Mouse (Mus musculus) lung, embryonic 16.5 days (tissue): Measurements from ENCODE around the gene Plxdc1. TPM values are rescaled to one million over a fixed set of nuclear protein-coding genes. Genes with fewer than 3 reads are reported as not detected.
A peak's percentile ranks its signal among the peaks of the same experiment; 100 is the strongest.

Experiments used
- ATAC-seq: fragments of 200-750 bp; cut with Nextera tagmentation; 2 replicates; pipeline ENCODE4 v1.8.0; 2017; ENCODE audit warnings: low read depth, mild to moderate bottlenecking, moderate library complexity
- H3K27ac ChIP-seq: fragments of 300-500 bp; sonication (generic); 2 replicates; pipeline ENCODE4 v1.5.1; 2014; ENCODE audit warnings: mild to moderate bottlenecking, control low read depth, low read length
- H3K27me3 ChIP-seq: fragments of 300-500 bp; sonication (generic); 2 replicates; pipeline ENCODE4 v1.6.1; 2014; ENCODE audit warnings: low read depth, low read length, mixed read lengths; ENCODE audit not compliant: control insufficient read depth, insufficient read depth
- H3K36me3 ChIP-seq: fragments of 300-500 bp; sonication (generic); 2 replicates; pipeline ENCODE4 v1.6.1; 2014; ENCODE audit warnings: low read length; ENCODE audit not compliant: control insufficient read depth, insufficient read depth
- H3K4me1 ChIP-seq: fragments of 300-500 bp; sonication (generic); replicated peaks from 2 replicates; pipeline ENCODE4 v1.6.1; 2014; ENCODE audit warnings: low read length, mixed read lengths; ENCODE audit not compliant: control insufficient read depth, insufficient read depth
- H3K4me2 ChIP-seq: fragments of 300-500 bp; sonication (generic); 2 replicates; pipeline ENCODE4 v1.6.1; 2014; ENCODE audit warnings: low read depth, low read length, control low read depth
- H3K4me3 ChIP-seq: fragments of 300-500 bp; sonication (generic); 2 replicates; pipeline ENCODE4 v1.5.1; 2014; ENCODE audit warnings: mild to moderate bottlenecking, low read length, control low read depth
- H3K9ac ChIP-seq: fragments of 300-500 bp; sonication (generic); 2 replicates; pipeline ENCODE4 v1.6.1; 2014; ENCODE audit warnings: low read length, control low read depth
- H3K9me3 ChIP-seq: fragments of 300-500 bp; sonication (generic); 2 replicates; pipeline ENCODE4 v1.6.1; 2016; ENCODE audit warnings: low read length; ENCODE audit not compliant: control insufficient read depth
- WGBS: fragments of 180-500 bp; shearing (Covaris S2); extraction: QIAGEN DNeasy Blood & Tissue Kit; methylation state at CpG from one replicate; pipeline ENCODE4 v1.1.7; 2014; 5-methylcytosine and 5-hydroxymethylcytosine counted together
- polyA plus RNA-seq: library from polyadenylated mRNA; unstranded; fragments of >200 nt; fragmentation: Nextera tagmentation; extraction: Ambion mirVana; gene quantifications from 2 replicates; pipeline ENCODE4 v1.2.1, GENCODE M21; 2015

The Plxdc1 gene
- polyA plus RNA-seq, 1 experiment from 2014 or later, result 1.6 TPM

DNA sequence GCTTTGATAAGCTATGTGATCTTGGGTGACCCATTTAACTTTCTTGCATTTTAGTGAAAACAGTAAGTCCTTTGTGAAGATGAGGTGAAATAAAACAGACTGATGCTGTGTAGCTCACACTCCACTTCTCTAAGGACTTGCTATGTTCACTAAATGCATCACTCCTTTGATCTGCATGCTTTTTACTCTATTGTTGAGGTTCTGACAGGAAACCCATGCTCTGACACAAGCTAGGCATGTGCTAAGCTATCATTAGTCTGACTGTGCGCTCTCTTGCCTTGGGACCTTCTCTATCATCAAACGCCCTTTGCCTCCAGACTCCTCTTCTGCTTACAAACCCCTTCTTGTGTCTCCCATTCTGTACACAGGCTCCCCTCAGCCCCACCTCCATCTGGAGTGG lies 80.7 kb downstream of the Plxdc1 start:
- Histone ChIP-seq H3K36me3 (no peaks in the 10 kb centered on the region), H3K4me3 (no peak overlapping the region), H3K27ac (no peak overlapping the region), H3K4me2 (no peak overlapping the region), H3K27me3 (no peaks in the 10 kb centered on the region), H3K4me1 (no peaks in the 10 kb centered on the region), H3K9ac (no peak overlapping the region), H3K9me3 (no peaks in the 10 kb centered on the region)
- no peak for ATAC-seq
- 89% methylated on average over 2 of the region's 2 CpGs for WGBS

DNA sequence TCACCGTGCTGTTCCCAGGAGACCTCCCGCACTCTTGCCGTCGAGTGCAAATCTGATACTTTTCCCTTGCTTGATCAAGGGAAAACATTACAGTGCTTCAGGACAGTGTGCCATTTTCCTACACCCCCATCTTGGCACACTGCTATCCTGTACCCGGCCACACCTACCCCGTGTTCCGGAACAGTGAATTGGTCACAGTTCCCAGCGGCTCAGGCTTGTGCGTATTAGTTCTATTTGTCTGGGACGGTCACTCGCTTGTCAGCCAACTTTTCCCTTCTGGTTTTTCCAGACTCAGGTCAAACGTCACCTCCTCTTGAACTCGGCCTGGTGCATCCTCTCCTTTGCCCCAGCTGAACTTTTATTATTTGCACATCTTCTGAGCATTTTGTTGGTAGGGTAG lies 81.4 kb downstream of the Plxdc1 start:
- ATAC-seq, result no peak
- Histone ChIP-seq H3K27me3 (no peaks in the 10 kb centered on the region), H3K4me1 (no peaks in the 10 kb centered on the region), H3K36me3 (no peaks in the 10 kb centered on the region), H3K27ac (no peak overlapping the region), H3K4me2 (no peak overlapping the region), H3K9ac (no peak overlapping the region), H3K9me3 (no peaks in the 10 kb centered on the region), H3K4me3 (no peak overlapping the region)
- 76% methylated on average over 13 of the region's 13 CpGs for WGBS

DNA sequence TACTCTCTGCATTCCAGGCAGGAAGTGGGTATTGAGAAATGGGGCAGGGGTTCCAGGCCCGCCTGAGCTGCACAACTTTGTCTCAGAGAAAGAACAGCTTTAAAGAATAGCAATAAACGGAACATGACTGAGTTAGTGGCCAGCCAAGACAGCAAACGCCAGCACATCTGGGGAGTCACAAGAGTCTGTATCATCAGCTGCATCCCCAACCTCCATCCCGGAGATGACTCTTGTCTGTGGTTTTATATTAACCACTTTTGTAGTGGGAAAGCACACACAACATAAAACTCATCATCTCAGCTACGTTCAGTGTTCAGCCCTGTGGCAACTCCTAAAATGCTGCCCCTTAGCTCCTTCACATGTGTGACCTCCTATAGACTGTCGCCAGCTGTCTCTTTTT lies 84.4 kb downstream of the Plxdc1 start:
- Histone ChIP-seq H3K27me3 (no peaks in the 10 kb centered on the region), H3K4me2 (no peak overlapping the region), H3K9me3 (no peaks in the 10 kb centered on the region), H3K9ac (no peak overlapping the region), H3K27ac (no peak overlapping the region), H3K4me1 (no peaks in the 10 kb centered on the region), H3K4me3 (no peak overlapping the region), H3K36me3 (no peaks in the 10 kb centered on the region)
- WGBS, result 56% methylated on average over 6 of the region's 6 CpGs
- no peak for ATAC-seq

GRCm38 (mm10) chr11:97899822-97900221 lies 86.4 kb downstream of the Plxdc1 start:
- Histone ChIP-seq H3K9me3 (no peaks in the 10 kb centered on the region), H3K4me1 (no peaks in the 10 kb centered on the region), H3K4me2 (no peak overlapping the region), H3K4me3 (no peak overlapping the region), H3K27ac (no peak overlapping the region), H3K9ac (no peak overlapping the region), H3K27me3 (no peaks in the 10 kb centered on the region), H3K36me3 (no peaks in the 10 kb centered on the region)
- peak; percentile 85; the same call in 1 of the 2 replicates for ATAC-seq
- WGBS, result 0% methylated on average over 2 of the region's 2 CpGs

- H3K9ac ChIP-seq, result no peak overlapping the region
- no peak overlapping the region for H3K27ac ChIP-seq
- H3K4me2 ChIP-seq, result no peak overlapping the region
- no peaks in the 10 kb centered on the region for H3K27me3 ChIP-seq
- H3K36me3 ChIP-seq, result no peaks in the 10 kb centered on the region
- no peak for ATAC-seq
- 68% methylated on average over 3 of the region's 3 CpGs for WGBS
- peaks cover 4% of the 10 kb centered on the region for H3K9me3 ChIP-seq
- no peaks in the 10 kb centered on the region for H3K4me1 ChIP-seq
- H3K4me3 ChIP-seq, result no peak overlapping the region
Measured at GRCm38 (mm10) chr11:97897568-97898185, 88.6 kb downstream of the Plxdc1 start.

- WGBS, result 35% methylated on average over 4 of the region's 4 CpGs
- ATAC-seq, result peak; percentile 58; the same call in 1 of the 2 replicates
- no peak overlapping the region for H3K4me3 ChIP-seq
Measured at GRCm38 (mm10) chr11:97896655-97897054, 89.6 kb downstream of the Plxdc1 start.

GRCm38 (mm10) chr11:97891821-97892220 lies 94.4 kb downstream of the Plxdc1 start:
- Histone ChIP-seq H3K9ac (no peak overlapping the region), H3K4me1 (no peaks in the 10 kb centered on the region), H3K9me3 (peaks cover 4% of the 10 kb centered on the region), H3K4me2 (no peak overlapping the region), H3K4me3 (no peak overlapping the region), H3K27me3 (no peaks in the 10 kb centered on the region), H3K36me3 (no peaks in the 10 kb centered on the region), H3K27ac (no peak overlapping the region)
- 69% methylated on average over 5 of the region's 5 CpGs for WGBS
- no peak for ATAC-seq

More at GRCm38 (mm10) chr11:97896655-97897054, 89.6 kb downstream of the Plxdc1 start:
- Histone ChIP-seq H3K4me2 (no peak overlapping the region), H3K9ac (no peak overlapping the region), H3K36me3 (no peaks in the 10 kb centered on the region), H3K4me1 (no peaks in the 10 kb centered on the region), H3K27me3 (no peaks in the 10 kb centered on the region), H3K9me3 (peaks cover 4% of the 10 kb centered on the region), H3K27ac (no peak overlapping the region)

DNA sequence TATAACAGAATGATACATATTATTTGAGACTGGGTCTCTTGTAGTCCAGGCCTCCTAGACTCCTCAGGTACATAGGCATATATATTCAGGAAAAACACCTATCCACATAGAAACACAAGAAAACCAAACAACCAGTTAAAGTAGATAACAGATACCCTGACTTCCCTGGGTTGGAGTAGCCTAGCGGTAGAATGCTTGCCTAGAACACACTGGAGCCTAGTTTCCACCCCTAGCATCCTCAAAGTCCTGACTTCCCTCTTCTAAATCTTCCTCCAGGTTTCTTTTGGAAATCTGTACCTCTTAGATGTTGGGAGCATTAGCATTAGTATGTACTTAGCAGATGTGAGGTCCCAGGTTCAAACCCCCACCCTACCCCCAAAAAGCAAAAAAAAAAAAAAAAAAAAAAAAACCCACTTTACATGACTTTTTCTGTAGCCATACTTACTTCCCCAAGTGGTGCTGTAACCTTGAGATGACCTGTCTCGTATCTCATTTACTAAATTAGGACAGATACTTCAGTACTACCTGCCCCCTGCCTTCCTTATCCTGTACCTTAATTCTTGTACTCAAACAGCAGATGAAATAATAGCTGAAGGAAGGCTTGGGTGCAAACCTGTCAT lies 100.8 kb downstream of the Plxdc1 start:
- Histone ChIP-seq H3K27ac (no peak overlapping the region), H3K4me3 (no peak overlapping the region), H3K4me2 (no peak overlapping the region), H3K27me3 (no peaks in the 10 kb centered on the region), H3K4me1 (no peaks in the 10 kb centered on the region), H3K9me3 (no peaks in the 10 kb centered on the region), H3K9ac (no peak overlapping the region), H3K36me3 (no peaks in the 10 kb centered on the region)
- WGBS, result 91% methylated on average over 2 of the region's 2 CpGs
- ATAC-seq, result no peak

DNA sequence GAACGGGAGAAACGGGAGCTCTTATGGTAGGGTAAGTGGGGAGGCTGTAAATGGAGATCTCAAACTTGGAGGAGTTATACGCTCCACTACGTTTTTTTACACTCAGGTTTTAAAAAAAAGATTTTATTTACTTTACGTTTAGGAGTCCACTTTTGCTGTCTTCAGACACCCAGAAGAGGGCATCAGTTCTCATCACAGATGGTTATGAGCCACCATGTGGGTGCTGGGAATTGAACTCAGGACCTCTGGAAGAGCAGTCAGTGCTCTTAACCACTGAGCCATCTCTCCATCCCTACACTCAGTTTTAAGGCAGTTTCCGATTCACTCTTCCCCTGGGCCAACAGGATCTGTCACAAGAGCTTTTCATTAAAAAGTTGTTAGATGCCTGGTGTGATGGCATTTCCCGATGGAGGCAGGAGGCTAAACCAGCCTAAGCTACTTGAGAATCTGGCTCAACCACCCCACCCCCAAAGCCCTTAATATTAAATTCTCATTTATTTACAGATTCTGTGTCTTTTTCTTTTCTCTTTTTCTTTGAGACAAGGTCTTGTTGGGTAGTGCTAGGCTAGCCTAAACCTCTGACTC lies 101.6 kb downstream of the Plxdc1 start:
- ATAC-seq, result peak; percentile 1; the same call in 1 of the 2 replicates
- H3K36me3 ChIP-seq, result no peaks in the 10 kb centered on the region
- no peaks in the 10 kb centered on the region for H3K27me3 ChIP-seq
- no peaks in the 10 kb centered on the region for H3K9me3 ChIP-seq
- peak overlapping the region; percentile 86 for H3K27ac ChIP-seq
- WGBS, result 20% methylated on average over 7 of the region's 7 CpGs
- peak overlapping the region; percentile 67 for H3K4me2 ChIP-seq
- H3K4me1 ChIP-seq, result no peaks in the 10 kb centered on the region
- peak overlapping the region; percentile 56 for H3K9ac ChIP-seq
- H3K4me3 ChIP-seq, result peak overlapping the region; percentile 69
